Mouse (Mus musculus): Measurements from ENCODE around the gene Nit1.

The Nit1 gene

DNA sequence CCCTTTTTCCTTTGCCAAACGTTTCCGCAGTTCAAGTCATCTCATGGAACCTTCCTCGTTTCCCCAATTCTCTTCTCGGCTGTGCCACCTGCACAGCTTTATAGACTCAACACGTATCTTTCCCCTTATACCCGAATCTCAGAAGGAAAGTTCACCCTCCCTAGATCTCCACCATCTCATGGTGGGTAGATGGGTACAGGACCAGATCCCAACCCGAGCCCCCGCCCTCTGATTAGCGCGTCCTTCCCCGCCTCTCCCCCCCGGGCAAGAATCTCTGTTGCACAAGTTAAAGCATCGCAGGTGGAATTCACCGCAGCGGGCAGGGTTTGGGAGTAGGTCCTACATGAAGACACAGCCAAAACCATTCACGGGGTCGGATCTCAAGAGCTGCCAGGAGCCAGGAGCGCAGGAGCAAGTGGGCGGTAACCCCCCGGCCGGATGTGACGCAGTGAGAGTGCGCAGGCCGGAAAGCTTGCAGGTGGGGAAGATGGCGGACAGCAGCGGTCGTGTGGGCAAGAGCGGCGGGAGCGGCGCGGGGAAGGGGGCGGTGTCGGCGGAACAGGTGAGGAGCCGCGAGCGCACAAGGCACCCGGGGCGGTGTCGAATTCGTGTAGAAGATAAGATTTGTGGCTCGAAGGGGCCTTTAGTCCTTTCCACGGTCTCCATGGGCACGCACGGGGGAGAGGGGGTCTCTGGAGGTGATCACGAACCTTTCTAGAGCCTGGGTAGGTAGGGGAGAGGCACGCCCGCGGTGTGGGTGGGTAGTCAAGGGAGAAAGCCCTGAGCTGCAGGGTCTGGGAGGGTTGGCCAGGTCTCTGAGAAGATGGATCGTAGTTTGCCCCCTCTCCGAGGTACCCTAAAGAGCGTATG lies at the start of gene Nit1, which contains the start of gene Pfdn2:
Gene Nit1, minus strand, starts transcription at position 422 of the 870 bp plus-strand sequence.
Gene Pfdn2, plus strand, starts transcription at position 446 of the 870 bp plus-strand sequence.
- DNase-seq (ENCODE audit: low spot score in 2 of 2), result peak; percentile 86 to 87

- DNase-seq (ENCODE audit: low spot score in 2 of 2), result no peak
These were observed 44.7 kb upstream of the Nit1 start for GRCm38 (mm10) chr1:171390101-171390500.

DNA sequence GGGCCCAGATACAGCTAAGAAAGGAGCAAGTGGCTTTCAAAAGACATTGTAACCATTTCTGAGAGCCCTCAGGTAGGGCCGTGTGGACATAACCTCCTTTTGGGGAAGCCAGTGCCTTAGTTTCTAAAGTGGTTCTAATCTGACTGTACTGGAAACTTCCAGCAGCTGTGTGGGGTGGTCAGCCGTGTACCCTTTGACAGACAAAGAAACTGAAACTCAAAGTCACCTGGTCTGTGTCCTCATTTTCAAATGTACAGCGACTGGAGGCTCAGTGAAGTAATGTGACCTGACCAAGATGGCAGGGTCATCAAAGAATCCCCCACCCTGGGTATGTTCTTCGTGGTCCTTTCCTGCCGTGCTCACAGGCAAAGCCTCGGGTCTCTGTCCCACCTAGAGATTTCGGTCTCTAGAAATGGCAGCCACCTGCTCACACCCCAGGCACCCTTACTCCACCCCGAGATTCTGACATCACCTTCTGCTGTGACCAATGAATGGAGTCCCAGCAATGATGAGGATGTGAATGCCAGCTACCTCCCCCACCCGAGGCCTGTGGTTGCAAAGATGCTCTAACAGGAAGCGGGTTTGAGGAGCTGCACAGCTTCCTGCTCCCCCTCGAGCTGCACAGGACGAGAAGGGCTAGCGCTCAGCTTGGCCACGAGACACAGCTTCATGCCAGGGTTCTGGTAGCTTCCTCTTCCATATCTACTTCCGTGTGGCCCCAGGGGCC lies 43.1 kb upstream of the Nit1 start, which contains the start of gene Arhgap30:
Gene Arhgap30, plus strand, starts transcription at position 579 of the 727 bp plus-strand sequence.
- DNase-seq (ENCODE audit: low spot score in 2 of 2), result no peak

DNA sequence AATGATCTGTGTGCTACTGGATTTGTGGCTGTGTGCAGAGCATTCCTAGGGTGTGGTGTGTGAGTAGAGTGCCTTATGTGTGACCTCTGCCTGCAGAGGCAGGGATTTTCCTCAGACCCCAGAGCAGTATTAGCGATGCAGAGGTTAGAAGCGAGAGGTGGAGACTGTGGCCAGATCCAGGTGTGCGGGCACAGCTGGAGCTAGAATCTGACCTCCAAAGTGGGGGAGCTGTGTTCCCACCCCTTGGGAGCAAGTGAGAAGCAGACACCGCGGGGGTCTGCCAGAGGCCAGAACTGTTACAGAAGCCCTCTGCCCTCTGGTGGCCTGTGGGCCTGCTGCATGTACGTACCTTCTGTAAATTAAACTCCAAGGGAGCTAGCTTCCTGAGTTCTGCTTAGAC lies 41.7 kb upstream of the Nit1 start:
- DNase-seq (ENCODE audit: low spot score in 2 of 2), result no peak

- DNase-seq (ENCODE audit: low spot score in 2 of 2), result no peak
These were observed 39.7 kb upstream of the Nit1 start for GRCm38 (mm10) chr1:171385171-171385570.

GRCm38 (mm10) chr1:171384361-171384760 lies 38.9 kb upstream of the Nit1 start:
- no peak for DNase-seq (ENCODE audit: low spot score in 2 of 2)

DNA sequence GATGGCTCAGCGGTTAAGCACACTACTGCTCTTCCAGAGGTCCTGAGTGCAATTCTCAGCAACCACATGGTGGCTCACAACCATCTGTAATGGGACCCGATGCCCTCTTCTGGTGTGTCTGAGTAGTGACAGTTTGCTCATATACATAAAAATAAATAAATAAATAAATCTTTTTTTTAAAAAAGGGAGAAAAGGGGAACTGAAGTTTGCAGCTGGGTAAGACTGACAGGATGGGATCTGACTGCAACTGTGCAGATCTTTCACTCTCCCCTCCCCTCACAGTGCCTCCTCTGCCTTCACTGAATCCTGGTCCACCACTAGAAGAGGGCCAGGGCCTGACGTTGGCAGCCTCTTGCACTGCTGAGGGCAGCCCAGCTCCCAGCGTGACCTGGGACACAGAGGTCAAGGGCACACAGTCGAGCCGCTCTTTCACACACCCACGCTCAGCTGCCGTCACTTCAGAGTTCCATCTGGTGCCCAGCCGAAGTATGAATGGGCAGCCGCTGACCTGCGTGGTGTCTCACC lies 36.7 kb upstream of the Nit1 start:
- no peak for DNase-seq (ENCODE audit: low spot score in 2 of 2)

DNA sequence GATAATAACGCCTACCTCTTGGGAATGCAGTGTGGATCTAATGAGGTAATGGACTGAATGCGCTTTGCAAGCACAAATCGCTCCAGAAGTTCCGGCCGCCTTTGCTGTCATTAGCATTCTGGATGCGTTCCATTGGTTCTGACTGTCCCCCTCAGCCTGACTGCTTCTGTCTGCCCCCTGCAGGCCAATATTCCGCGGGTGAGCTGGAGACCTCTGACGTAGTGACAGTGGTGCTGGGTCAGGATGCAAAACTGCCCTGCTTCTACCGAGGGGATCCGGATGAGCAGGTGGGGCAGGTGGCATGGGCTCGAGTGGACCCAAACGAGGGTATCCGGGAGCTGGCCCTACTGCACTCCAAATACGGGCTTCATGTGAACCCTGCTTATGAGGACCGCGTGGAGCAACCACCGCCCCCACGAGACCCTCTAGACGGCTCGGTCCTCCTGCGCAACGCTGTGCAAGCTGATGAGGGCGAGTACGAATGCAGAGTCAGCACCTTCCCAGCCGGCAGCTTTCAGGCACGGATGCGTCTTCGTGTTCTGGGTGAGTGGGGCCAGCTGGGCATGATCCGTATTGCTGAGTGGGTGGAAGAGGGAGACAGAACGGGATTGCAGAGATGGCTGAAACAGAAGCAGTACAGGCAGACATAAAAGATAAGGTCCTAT lies 34.6 kb upstream of the Nit1 start:
- peak; percentile 46 to 60 for DNase-seq (ENCODE audit: low spot score in 2 of 2)

- no peak for DNase-seq (ENCODE audit: low spot score in 2 of 2)
These were observed 32.9 kb upstream of the Nit1 start for GRCm38 (mm10) chr1:171378298-171378697.

- DNase-seq (ENCODE audit: low spot score in 2 of 2), result no peak
These were observed 30.2 kb upstream of the Nit1 start for GRCm38 (mm10) chr1:171375646-171376097.

GRCm38 (mm10) chr1:171373946-171374345 lies 28.5 kb upstream of the Nit1 start:
- no peak for DNase-seq (ENCODE audit: low spot score in 2 of 2)

DNA sequence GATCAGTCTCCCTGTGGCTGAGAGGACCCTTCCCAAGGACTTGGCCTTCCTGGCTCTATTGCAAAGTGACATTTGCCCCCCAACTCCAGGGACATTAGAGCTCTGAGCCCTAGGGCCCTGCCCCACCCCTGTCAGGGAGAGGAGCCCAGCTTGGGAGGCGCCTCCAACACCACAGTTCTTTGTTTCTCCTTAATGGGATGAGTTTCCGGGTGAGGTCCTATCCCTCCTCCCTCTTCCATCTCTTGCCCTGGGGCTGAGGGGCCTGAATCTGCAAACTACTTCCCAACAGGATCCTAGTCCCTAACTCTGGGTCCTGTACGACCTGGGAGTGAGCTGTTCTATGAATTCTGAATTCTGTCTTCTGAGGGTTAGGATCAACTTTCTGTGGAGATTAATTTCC lies 27.4 kb upstream of the Nit1 start:
- no peak for DNase-seq (ENCODE audit: low spot score in 2 of 2)

DNA sequence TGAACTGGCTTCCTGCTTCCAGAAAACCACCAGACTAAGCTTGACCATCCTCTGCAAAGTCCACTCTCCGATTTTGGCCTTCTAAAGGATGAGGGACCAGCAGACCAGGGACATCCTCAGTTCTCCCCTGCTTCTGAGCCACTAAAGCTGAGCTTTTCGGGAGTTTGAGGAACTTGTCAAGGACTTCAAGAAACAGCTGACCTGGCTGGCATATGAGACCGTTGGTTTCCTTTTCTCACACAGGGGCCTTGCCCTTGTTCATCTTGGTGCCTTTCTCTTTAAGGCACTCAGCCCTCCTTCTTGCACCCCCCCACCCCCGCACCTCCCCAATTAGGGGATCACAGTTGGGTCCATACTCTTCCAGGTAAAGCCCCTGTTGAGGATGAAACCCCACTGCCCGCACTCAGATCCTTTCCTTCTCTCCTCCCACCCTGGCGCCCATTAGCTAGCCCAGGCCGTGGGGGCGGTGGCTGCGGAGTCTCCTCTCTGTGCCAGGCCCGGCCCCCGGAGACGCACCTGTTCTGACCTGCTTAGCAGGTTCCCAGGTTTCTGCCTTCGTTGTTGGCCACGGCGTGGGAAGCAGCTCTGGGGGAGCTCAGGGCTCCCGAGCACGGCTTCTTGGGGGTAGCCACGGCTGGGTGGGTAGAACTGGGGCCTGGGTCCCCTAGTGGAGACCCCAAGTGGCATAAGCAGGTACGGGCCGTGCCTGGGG lies 24.6 kb upstream of the Nit1 start, which contains the start of gene Nectin4:
Gene Nectin4, plus strand, starts transcription at position 255 of the 712 bp plus-strand sequence.
- DNase-seq (ENCODE audit: low spot score in 2 of 2), result no peak

DNA sequence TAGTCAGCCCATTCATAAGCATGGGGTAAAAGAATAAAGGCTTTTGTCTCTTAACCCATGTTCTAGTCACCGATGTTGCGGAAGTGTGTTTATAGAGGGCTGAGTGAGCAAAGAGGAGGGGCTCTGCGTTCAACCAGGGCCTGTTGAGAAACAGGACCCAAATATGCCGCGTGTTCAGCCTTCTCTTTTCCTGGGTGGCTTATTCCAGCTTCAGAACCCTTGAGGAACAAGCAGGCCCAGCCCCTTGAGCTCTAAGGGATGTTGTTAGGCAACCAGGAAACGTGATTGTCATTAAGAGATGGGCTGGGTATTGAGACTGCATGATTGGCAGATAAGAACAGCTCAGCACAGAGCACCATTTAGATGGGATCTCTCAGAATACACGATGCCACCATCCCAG lies 20.5 kb upstream of the Nit1 start:
- DNase-seq (ENCODE audit: low spot score in 2 of 2), result no peak

DNA sequence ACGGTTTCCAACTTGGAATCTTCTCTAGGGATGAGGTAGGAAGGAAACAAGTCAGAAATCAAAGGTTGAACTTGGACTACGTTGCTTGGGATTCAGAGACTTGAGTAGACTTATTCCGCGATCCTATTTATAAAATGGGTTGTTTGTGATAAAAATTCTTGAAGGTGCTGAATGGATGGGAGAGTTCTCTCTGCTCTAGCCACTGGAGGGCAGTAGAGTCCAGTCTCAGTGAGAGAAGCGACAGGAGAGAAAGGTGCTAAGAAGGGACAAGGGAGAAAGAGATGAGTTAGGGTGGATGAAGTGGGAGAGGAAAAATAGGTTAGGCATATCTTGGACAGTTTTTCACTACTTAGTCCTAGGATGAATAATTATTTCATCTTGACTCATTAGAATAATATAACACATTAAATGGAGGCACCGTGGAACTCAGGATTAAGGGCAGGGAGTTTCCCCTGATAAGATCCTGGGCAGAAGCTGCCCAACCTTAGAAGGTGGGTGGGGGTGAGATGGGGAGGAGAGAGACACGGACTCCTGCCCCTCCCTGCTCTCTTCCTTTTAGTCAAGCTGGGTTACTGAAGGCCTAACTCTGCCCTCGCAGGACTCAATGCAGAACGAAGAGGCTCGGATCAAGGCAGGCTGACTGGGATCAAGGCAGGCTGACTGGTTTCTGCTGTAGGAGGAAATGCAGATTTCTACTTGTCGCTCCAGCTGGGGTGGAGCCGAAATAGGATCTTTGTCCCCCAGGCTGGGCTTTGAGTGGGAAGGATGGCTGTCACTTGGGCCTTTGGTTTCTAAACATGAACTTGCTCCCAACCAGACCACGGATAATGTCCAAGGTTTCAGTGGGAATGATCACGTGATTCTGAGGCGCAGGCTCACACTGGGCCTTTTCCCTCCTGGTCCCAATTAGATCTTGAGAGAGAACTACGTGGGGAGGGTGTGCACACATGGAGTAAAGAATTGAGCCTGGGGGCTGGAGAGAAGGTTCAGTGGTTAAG lies 16.0 kb upstream of the Nit1 start:
- peak; percentile 26 to 56 for DNase-seq (ENCODE audit: low spot score in 2 of 2)

DNA sequence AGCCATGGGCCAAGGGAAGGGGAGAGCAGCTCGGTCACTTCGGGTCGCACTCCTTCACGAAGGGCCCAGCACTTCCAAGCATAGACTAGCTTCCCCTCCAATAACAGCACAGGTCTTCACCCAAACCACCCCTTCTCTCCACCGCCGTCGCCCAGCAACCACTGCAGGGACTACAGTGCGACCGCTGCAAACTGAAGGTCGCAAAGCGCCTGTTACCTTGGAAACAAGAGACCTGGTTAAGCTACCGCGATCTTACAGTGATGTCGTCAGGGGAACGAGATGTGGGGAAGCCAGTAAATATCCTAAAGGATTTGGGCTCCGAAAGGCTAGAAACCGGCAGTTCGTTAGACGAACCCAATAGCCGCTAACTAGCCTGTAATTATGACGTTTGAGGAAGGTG lies 15.2 kb upstream of the Nit1 start, which contains the start of gene Klhdc9:
Gene Klhdc9, minus strand, starts transcription at position 143 of the 400 bp plus-strand sequence.
- DNase-seq (ENCODE audit: low spot score in 2 of 2), result peak; percentile 86 to 90

GRCm38 (mm10) chr1:171360253-171360652 lies 14.8 kb upstream of the Nit1 start:
- no peak for DNase-seq (ENCODE audit: low spot score in 2 of 2)

DNA sequence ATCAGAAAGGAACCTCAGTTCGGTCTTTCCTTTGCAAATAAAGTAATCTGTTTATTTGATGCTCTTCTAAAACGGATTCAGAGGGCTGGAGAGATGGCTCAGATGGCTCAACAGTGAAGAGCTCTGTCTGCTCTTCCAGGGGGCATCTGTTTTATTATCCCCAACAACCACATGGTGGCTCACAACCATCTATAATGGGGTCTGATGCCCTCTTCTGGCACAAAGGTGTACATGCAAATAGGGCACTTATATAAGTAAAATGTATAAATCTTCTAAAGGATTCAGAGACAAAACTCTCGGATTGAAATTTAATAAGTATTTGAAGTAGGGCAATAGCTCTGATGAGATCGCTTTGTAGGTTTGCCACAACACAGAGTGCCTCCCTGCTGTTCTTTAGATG lies 13.0 kb upstream of the Nit1 start:
- no peak for DNase-seq (ENCODE audit: low spot score in 2 of 2)

DNA sequence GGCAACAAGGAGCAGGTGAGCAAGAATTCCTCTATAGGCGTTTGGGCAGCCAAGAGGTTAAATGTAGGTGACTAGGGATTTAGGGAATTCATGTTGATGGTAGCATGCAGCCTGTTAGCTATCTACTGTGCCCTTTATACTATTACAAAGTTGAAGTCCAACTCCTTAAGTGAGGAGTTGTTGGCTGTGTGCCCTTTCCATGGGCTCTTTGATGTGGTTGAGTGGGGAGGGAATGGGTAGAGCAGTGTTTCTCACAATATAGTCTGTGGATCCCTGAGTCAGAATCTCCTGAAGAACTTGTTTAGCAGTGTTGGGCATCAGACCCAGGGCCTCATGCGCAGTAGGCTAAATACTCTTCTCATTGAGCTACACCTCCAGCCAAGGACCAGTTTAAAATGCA lies 11.4 kb upstream of the Nit1 start:
- DNase-seq (ENCODE audit: low spot score in 2 of 2), result no peak
